Mouse (Mus musculus) gastrocnemius, postnatal 10 days (tissue): Measurements from ENCODE around the gene Parm1. TPM values are rescaled to one million over a fixed set of nuclear protein-coding genes. Genes with fewer than 3 reads are reported as not detected.

Experiments
- DNase-seq: peaks from one replicate; pipeline ENCODE4 v3.0.0; 2021; ENCODE audit warnings: mixed read lengths
- total RNA-seq, 2 experiments: library from RNA; stranded (reverse); gene quantifications; 2 replicates each; pipeline ENCODE4 v1.2.3; 2021

Gene Parm1
- total RNA-seq, 2 experiments from 2014 or later = 13.7 to 14.2 TPM

- DNase-seq = no peak
Measured at GRCm38 (mm10) chr5:91574211-91574610, 56.8 kb downstream of the Parm1 start.

- DNase-seq = no peak
Measured at GRCm38 (mm10) chr5:91578924-91579323, 61.5 kb downstream of the Parm1 start.

- DNase-seq = no peak
Measured at GRCm38 (mm10) chr5:91581799-91582198, 64.4 kb downstream of the Parm1 start.

- DNase-seq = no peak
Measured at GRCm38 (mm10) chr5:91586206-91586605, 68.8 kb downstream of the Parm1 start.

GRCm38 (mm10) chr5:91594083-91594482, 76.7 kb downstream of the Parm1 start:
- no peak for DNase-seq

- no peak for DNase-seq
Measured at GRCm38 (mm10) chr5:91597216-91597615, 79.8 kb downstream of the Parm1 start.

GRCm38 (mm10) chr5:91599801-91600200, 82.4 kb downstream of the Parm1 start:
- no peak for DNase-seq

GRCm38 (mm10) chr5:91603347-91603746, 85.9 kb downstream of the Parm1 start:
- no peak for DNase-seq

- DNase-seq = peak; percentile 10
Measured at GRCm38 (mm10) chr5:91603787-91604439, 86.5 kb downstream of the Parm1 start.

- DNase-seq = no peak
Measured at GRCm38 (mm10) chr5:91607234-91607633, 89.8 kb downstream of the Parm1 start.

GRCm38 (mm10) chr5:91607841-91608240, 90.4 kb downstream of the Parm1 start:
- DNase-seq = no peak

- no peak for DNase-seq
Measured at GRCm38 (mm10) chr5:91609041-91609440, 91.6 kb downstream of the Parm1 start.

- DNase-seq = no peak
Measured at GRCm38 (mm10) chr5:91609511-91610300, 92.3 kb downstream of the Parm1 start.

GRCm38 (mm10) chr5:91610499-91610898, 93.1 kb downstream of the Parm1 start:
- no peak for DNase-seq

- no peak for DNase-seq
Measured at GRCm38 (mm10) chr5:91611589-91611988, 94.2 kb downstream of the Parm1 start.

- no peak for DNase-seq
Measured at GRCm38 (mm10) chr5:91617331-91618233, 100.2 kb downstream of the Parm1 start.

GRCm38 (mm10) chr5:91618661-91619173, 101.3 kb downstream of the Parm1 start:
- DNase-seq = no peak

- DNase-seq = no peak
Measured at GRCm38 (mm10) chr5:91621197-91621596, 103.8 kb downstream of the Parm1 start.

- DNase-seq = no peak
Measured at GRCm38 (mm10) chr5:91626823-91627222, 109.4 kb downstream of the Parm1 start.

- DNase-seq = peak; percentile 39
Measured at GRCm38 (mm10) chr5:91629472-91629871, 112.1 kb downstream of the Parm1 start.

- no peak for DNase-seq
Measured at GRCm38 (mm10) chr5:91651330-91651729, 133.9 kb downstream of the Parm1 start.
